In genomic region chr1:89297766-89298165, GRCm38 (mm10) we compare ENCODE assay signal across 27 mouse cellular contexts.
"Had no signal": no experiment of that assay in that cellular context is flagged by ENCODE, and none has a peak within 500 bp of the region (broad histone marks: within the 10 kb centered on the region; RNA-seq: fewer than 3 reads in every experiment).

No protein-coding gene starts in this region.

- H3K4me1 ChIP-seq: forebrain, embryonic 15.5 days had no signal

- H3K4me3 ChIP-seq: embryonic facial prominence, embryonic 10.5 days; embryonic facial prominence, embryonic 12.5 days; embryonic facial prominence, embryonic 13.5 days; embryonic facial prominence, embryonic 15.5 days; erythroblast, embryonic 14.5 days; forebrain, embryonic 10.5 days; forebrain, embryonic 12.5 days; forebrain, embryonic 13.5 days; forebrain, embryonic 15.5 days; gastrocnemius, adult 2 months had no signal

- ATAC-seq: forebrain, embryonic 13.5 days; forebrain, embryonic 14.5 days; forebrain, embryonic 15.5 days; forebrain, embryonic 16.5 days; forebrain, postnatal 0 days had no signal

- H3K4me2 ChIP-seq: embryonic facial prominence, embryonic 12.5 days; embryonic facial prominence, embryonic 13.5 days; embryonic facial prominence, embryonic 15.5 days; forebrain, embryonic 12.5 days; forebrain, embryonic 13.5 days; forebrain, embryonic 15.5 days had no signal

- H3K36me3 ChIP-seq: embryonic facial prominence, embryonic 10.5 days; embryonic facial prominence, embryonic 12.5 days; embryonic facial prominence, embryonic 13.5 days; embryonic facial prominence, embryonic 15.5 days; forebrain, embryonic 10.5 days; forebrain, embryonic 12.5 days; forebrain, embryonic 15.5 days had no signal

- H3K27me3 ChIP-seq: embryonic facial prominence, embryonic 12.5 days; embryonic facial prominence, embryonic 13.5 days; embryonic facial prominence, embryonic 15.5 days; forebrain, embryonic 12.5 days; forebrain, embryonic 13.5 days; forebrain, embryonic 15.5 days had no signal

- H3K9ac ChIP-seq: embryonic facial prominence, embryonic 12.5 days; embryonic facial prominence, embryonic 13.5 days; embryonic facial prominence, embryonic 15.5 days; forebrain, embryonic 12.5 days; forebrain, embryonic 13.5 days; forebrain, embryonic 15.5 days; forebrain, postnatal 0 days had no signal

- H3K9me3 ChIP-seq: embryonic facial prominence, embryonic 10.5 days; embryonic facial prominence, embryonic 12.5 days; embryonic facial prominence, embryonic 13.5 days; embryonic facial prominence, embryonic 15.5 days; forebrain, embryonic 10.5 days; forebrain, embryonic 12.5 days; forebrain, embryonic 13.5 days; forebrain, embryonic 15.5 days had no signal

- DNase-seq: cerebellum, adult 2 months; cerebellum, adult 8-10 months; cerebellum, adult 9-10 months; cerebellum, adult 9-11 months; cerebellum, postnatal 10 days; cerebellum, postnatal 14 days; cerebellum, postnatal 25 days; cerebellum, postnatal 36 days; embryo, embryonic 11 days; forebrain, postnatal 0 days; gastrocnemius, adult 2 months; gastrocnemius, postnatal 10 days; gastrocnemius, postnatal 14 days; gastrocnemius, postnatal 25 days; gastrocnemius, postnatal 36 days; heart, adult 18-20 months had no signal

- H3K27ac ChIP-seq: embryonic facial prominence, embryonic 10.5 days; embryonic facial prominence, embryonic 12.5 days; embryonic facial prominence, embryonic 13.5 days; embryonic facial prominence, embryonic 15.5 days; forebrain, embryonic 10.5 days; forebrain, embryonic 12.5 days; forebrain, embryonic 13.5 days; forebrain, embryonic 15.5 days; gastrocnemius, adult 2 months had no signal
